Mouse (Mus musculus) liver, postnatal 0 days (tissue): Measurements from ENCODE around the gene Tox2. TPM values are rescaled to one million over a fixed set of nuclear protein-coding genes. Genes with fewer than 3 reads are reported as not detected.

Source experiments
- ATAC-seq: fragments of 200-750 bp; cut with Nextera tagmentation; 2 replicates; pipeline ENCODE4 v1.8.0; 2017; ENCODE audit warnings: mild to moderate bottlenecking, moderate library complexity
- DNase-seq: peaks from one replicate; pipeline ENCODE4 v3.0.0-alpha.2; 2016
- H3K27ac ChIP-seq: fragments of 300-500 bp; sonication (generic); 2 replicates; pipeline ENCODE4 v1.5.1; 2014; ENCODE audit warnings: antibody characterized with exemption, moderate library complexity, mild to moderate bottlenecking, low read depth
- H3K27me3 ChIP-seq: fragments of 300-500 bp; sonication (generic); 2 replicates; pipeline ENCODE4 v1.6.1; 2014; ENCODE audit warnings: low read length, control low read depth, mixed read lengths; ENCODE audit not compliant: insufficient read depth
- H3K36me3 ChIP-seq: fragments of 300-500 bp; sonication (generic); replicated peaks from 2 replicates; pipeline ENCODE4 v1.6.1; 2014; ENCODE audit warnings: mild to moderate bottlenecking, control low read depth, low read length, moderate library complexity, mixed read lengths; ENCODE audit not compliant: insufficient read depth
- H3K4me1 ChIP-seq: fragments of 300-500 bp; sonication (generic); 2 replicates; pipeline ENCODE4 v1.6.1; 2014; ENCODE audit warnings: antibody characterized with exemption, mild to moderate bottlenecking, control low read depth; ENCODE audit not compliant: insufficient read depth
- H3K4me2 ChIP-seq: fragments of 300-500 bp; sonication (generic); 2 replicates; pipeline ENCODE4 v1.6.1; 2014; ENCODE audit warnings: low read depth, mild to moderate bottlenecking, low read length, moderate library complexity, mixed read lengths
- H3K4me3 ChIP-seq: fragments of 300-500 bp; sonication (generic); 2 replicates; pipeline ENCODE4 v1.5.1; 2014; ENCODE audit warnings: low read depth, low read length
- H3K9ac ChIP-seq: fragments of 300-500 bp; sonication (generic); replicated peaks from 2 replicates; pipeline ENCODE4 v1.6.1; 2014; ENCODE audit warnings: mild to moderate bottlenecking, moderate library complexity
- H3K9me3 ChIP-seq: fragments of 300-500 bp; sonication (generic); 2 replicates; pipeline ENCODE4 v1.6.1; 2016; ENCODE audit warnings: mild to moderate bottlenecking, control low read depth, low read length, mixed read lengths
- CTCF ChIP-seq: sonication (generic); IDR thresholded peaks from 2 replicates; pipeline ENCODE4 v1.5.1; 2016; ENCODE audit warnings: antibody characterized with exemption, low read depth
- EP300 ChIP-seq: IDR thresholded peaks from 2 replicates; pipeline ENCODE4 v1.6.1; 2016; ENCODE audit warnings: antibody characterized with exemption, low read depth, mild to moderate bottlenecking
- WGBS: fragments of 180-500 bp; shearing (Covaris S2); extraction: QIAGEN DNeasy Blood & Tissue Kit; methylation state at CpG from one replicate; pipeline ENCODE4 v1.1.7; 2014; ENCODE audit not compliant: insufficient replicate concordance; 5-methylcytosine and 5-hydroxymethylcytosine counted together
- polyA plus RNA-seq: library from polyadenylated mRNA; unstranded; fragments of >200 nt; fragmentation: Nextera tagmentation; extraction: Ambion mirVana; gene quantifications from 2 replicates; pipeline ENCODE4 v1.2.1, GENCODE M21; 2015

The Tox2 gene
- polyA plus RNA-seq, 1 experiment from 2014 or later: 0.38 TPM

DNA sequence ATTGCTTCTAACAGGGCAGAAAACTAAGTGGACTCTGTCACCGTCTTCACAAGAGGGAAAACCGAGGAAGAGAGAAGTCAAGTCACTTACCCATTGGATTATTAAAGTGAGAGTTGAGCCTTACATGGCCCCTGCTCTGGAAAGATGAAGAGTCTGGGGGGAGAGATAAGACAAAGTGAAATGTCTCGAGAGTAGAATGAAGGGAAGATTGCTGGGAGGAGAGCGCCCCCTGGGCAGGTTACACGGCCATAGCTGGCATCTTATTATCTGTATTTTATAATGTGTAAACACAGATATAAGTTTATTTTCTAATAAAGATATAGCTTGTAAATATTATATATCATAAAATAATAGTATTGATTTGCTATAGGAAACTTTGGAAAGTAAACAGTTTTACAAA, 147.5 kb downstream of the Tox2 start:
- Histone ChIP-seq H3K9ac (no peak overlapping the region), H3K4me2 (no peak overlapping the region), H3K9me3 (no peaks in the 10 kb centered on the region), H3K27ac (no peak overlapping the region), H3K4me3 (no peak overlapping the region), H3K4me1 (0 out of 2 replicates have a peak, but pooled peaks cover under 1% of the 10 kb centered on the region), H3K36me3 (no peaks in the 10 kb centered on the region), H3K27me3 (no peaks in the 10 kb centered on the region)
- TF ChIP-seq EP300 (no peak), CTCF (peak; percentile 56)
- peak; percentile 47 for DNase-seq
- ATAC-seq: peak; percentile 55; the same call in 1 of the 2 replicates
- WGBS: 38% methylated on average over 5 of the region's 5 CpGs

DNA sequence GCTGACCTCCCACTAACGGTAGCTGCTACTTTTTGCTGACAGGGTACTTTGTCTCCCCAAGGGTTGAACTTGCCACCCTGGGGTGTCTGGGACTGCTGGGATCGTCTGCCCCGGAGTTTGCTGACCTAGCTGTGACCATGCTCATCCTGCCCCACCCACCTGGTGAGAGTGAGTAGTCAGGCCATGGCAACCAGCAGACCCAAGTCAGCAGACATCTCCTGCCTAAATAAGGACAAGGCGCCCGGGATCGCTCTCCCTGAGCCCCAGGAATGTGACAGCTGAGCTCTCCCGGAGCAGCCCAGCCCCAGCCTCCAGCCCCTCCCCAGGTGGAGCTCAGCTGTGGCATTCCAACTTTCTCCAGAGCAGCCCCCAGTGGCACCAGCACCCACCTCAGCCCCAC, 150.8 kb downstream of the Tox2 start:
- Histone ChIP-seq H3K4me1 (0 out of 2 replicates have a peak, but pooled peaks cover 8% of the 10 kb centered on the region), H3K36me3 (no peaks in the 10 kb centered on the region), H3K27ac (no peak overlapping the region), H3K9ac (no peak overlapping the region), H3K9me3 (no peaks in the 10 kb centered on the region), H3K4me2 (no peak overlapping the region), H3K27me3 (no peaks in the 10 kb centered on the region), H3K4me3 (no peak overlapping the region)
- TF ChIP-seq CTCF (no peak), EP300 (no peak)
- WGBS: 48% methylated on average over 7 of the region's 7 CpGs
- ATAC-seq: no peak
- no peak for DNase-seq

DNA sequence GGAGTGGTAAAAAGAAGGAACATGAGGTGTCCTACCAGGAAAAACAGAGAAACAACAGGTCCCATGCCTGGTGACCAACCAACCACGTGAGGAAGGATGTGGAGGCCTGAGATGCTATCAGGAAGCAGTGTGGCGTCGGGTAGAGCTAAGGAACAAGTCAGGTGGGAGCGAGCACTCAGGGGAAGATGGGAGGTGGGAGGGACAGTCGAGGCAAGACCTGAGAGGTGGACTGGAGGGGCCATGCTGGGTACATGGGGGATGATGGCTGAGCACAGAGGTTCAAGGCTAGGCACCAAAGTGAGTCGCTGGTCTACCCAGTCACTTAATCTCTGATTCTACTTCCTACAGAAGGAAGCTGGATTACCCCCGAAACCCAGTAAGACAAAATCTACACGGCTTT, 152.7 kb downstream of the Tox2 start:
- no peak for ATAC-seq
- TF ChIP-seq CTCF (no peak), EP300 (no peak)
- H3K4me2 ChIP-seq: peak overlapping the region; percentile 63
- H3K27me3 ChIP-seq: no peaks in the 10 kb centered on the region
- 0 out of 2 replicates have a peak, but pooled peaks cover 8% of the 10 kb centered on the region for H3K4me1 ChIP-seq
- DNase-seq: no peak
- 39% methylated on average over 8 of the region's 8 CpGs for WGBS
- H3K36me3 ChIP-seq: no peaks in the 10 kb centered on the region
- H3K27ac ChIP-seq: peak overlapping the region; percentile 55
- H3K9me3 ChIP-seq: no peaks in the 10 kb centered on the region
- peak overlapping the region; percentile 26; the same call in 1 of the 2 replicates for H3K9ac ChIP-seq
- peak overlapping the region; percentile 34 for H3K4me3 ChIP-seq

DNA sequence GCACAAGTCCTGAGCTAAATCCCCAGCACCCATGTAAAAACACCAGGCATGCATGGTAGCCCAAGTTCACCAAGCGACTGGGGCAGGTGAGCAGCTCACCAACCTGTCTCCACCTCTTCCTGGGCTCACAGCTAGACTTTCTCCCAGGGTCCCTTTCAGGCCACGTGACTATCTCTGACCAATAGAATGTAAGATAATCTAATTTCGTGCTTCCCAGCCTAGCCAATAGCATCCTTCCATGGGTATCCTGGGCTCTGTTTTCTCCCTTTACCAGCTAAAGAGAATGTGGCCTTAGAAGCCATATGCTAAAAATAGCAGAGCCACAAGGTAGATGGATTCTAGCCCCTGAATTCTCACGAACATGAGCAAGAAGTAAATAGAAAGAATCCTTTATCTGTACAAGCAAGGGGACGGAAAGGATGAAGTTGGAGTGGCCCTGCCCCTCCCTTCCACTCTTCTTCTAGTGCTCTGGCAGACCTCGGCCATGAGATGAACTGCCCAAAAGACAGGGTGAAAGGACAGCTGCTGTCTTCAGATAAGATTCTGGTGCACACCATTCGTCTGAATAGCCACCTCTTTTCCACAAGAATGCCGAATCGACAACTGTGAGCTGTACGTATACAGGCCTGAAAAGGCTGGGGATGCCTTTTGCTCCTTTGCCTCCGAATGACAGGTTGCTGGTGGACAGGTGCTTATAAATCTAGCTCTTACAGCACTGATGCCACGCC, 153.4 kb downstream of the Tox2 start:
- Histone ChIP-seq H3K9ac (peak overlapping the region; percentile 26; the same call in 1 of the 2 replicates), H3K4me3 (peak overlapping the region; percentile 34), H3K4me2 (peak overlapping the region; percentile 63), H3K27me3 (no peaks in the 10 kb centered on the region), H3K9me3 (no peaks in the 10 kb centered on the region), H3K4me1 (0 out of 2 replicates have a peak, but pooled peaks cover 8% of the 10 kb centered on the region), H3K36me3 (no peaks in the 10 kb centered on the region), H3K27ac (peak overlapping the region; percentile 55)
- WGBS: 49% methylated on average over 12 of the region's 12 CpGs
- peak; percentile 39 for DNase-seq
- ATAC-seq: peak; percentile 90
- no peak for TF ChIP-seq CTCF
- peak; percentile 88 for TF ChIP-seq EP300

DNA sequence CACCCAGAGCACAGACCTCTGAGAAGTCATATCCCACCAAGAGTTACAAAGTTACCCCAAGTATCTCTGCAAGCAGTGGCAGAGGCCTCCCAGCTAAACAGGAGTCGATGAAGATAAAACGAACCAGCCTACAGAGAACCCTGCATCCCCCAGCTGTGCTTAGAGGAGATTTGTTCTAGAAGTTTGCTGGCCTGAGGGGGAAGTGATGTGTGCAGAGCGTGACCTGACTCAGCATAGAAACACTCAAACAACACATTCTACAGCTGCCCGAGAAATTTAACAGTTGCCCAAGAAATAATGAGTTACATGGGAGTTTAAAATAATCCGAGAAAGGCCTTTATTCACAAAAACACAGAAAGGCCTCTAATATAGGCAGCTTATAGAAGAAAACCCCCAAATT, 155.7 kb downstream of the Tox2 start:
- DNase-seq (peak; percentile 31), ATAC-seq (peak; percentile 57)
- Histone ChIP-seq H3K9ac (0 out of 2 replicates have a peak overlapping the region, but pooled peaks have one; percentile 34), H3K27me3 (no peaks in the 10 kb centered on the region), H3K27ac (peak overlapping the region; percentile 55), H3K9me3 (no peaks in the 10 kb centered on the region), H3K4me1 (0 out of 2 replicates have a peak, but pooled peaks cover 8% of the 10 kb centered on the region), H3K4me2 (peak overlapping the region; percentile 63; the same call in 1 of the 2 replicates), H3K36me3 (no peaks in the 10 kb centered on the region), H3K4me3 (no peak overlapping the region)
- TF ChIP-seq EP300: peak; percentile 70
- TF ChIP-seq CTCF: no peak
- WGBS: 51% methylated on average over 5 of the region's 5 CpGs

DNA sequence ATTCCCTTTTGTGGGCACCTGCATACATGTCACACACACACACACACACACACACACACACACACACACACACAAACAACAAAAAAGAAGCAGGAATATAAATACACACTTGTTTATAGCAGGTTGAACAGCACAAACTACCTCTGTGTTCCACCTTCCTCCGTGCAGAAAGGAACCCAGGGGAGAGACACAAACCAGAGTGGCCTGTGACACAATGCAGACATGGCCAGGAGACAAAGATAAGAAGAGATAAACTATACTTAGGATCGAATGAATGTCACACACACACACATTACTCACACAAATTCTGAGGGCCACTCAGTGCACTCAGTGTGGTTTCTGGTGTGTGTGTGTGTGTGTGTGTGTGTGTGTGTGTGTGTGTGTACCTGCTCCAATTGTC, 156.3 kb downstream of the Tox2 start:
- no peaks in the 10 kb centered on the region for H3K36me3 ChIP-seq

More for the DNA sequence above, 156.3 kb downstream of the Tox2 start:
- no peak overlapping the region for H3K4me2 ChIP-seq
- no peak for TF ChIP-seq CTCF
- no peak for TF ChIP-seq EP300
- DNase-seq: no peak
- H3K9me3 ChIP-seq: no peaks in the 10 kb centered on the region
- 35% methylated on average over 2 of the region's 2 CpGs for WGBS
- peak overlapping the region; percentile 55 for H3K27ac ChIP-seq
- H3K4me1 ChIP-seq: 0 out of 2 replicates have a peak, but pooled peaks cover 8% of the 10 kb centered on the region
- no peak overlapping the region for H3K9ac ChIP-seq
- no peak for ATAC-seq
- no peak overlapping the region for H3K4me3 ChIP-seq
- no peaks in the 10 kb centered on the region for H3K27me3 ChIP-seq
